Mouse (Mus musculus) 3T3-L1 (cell line): ENCODE data around the gene AA467197.

Experiments
- DNase-seq: peaks from one replicate; pipeline ENCODE4 v3.0.0-alpha.2; 2015; ENCODE audit warnings: low read depth, low spot score

AA467197 gene

DNA sequence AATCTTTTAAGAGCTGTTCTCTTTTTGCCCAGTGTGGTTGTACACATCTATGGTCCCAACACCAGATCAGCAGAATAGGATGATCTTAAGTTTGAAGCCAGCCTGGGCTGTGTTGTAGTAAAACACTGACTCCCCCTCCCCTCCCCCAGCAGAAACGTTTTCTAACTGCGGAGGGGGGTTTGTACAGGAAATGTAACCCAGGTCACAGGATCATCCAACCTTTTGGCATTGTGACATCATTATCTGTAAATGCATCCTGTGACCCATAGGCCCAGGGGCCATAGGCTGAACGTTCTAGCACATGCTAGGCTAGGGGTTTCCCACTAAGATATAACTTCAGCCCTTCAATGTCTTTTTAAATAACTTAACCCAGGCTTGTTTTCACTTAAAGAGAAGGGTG, at the start of gene AA467197:
TSS of gene AA467197 (plus strand) at position 301 of the 400 bp plus-strand sequence.
- DNase-seq = no peak

DNA sequence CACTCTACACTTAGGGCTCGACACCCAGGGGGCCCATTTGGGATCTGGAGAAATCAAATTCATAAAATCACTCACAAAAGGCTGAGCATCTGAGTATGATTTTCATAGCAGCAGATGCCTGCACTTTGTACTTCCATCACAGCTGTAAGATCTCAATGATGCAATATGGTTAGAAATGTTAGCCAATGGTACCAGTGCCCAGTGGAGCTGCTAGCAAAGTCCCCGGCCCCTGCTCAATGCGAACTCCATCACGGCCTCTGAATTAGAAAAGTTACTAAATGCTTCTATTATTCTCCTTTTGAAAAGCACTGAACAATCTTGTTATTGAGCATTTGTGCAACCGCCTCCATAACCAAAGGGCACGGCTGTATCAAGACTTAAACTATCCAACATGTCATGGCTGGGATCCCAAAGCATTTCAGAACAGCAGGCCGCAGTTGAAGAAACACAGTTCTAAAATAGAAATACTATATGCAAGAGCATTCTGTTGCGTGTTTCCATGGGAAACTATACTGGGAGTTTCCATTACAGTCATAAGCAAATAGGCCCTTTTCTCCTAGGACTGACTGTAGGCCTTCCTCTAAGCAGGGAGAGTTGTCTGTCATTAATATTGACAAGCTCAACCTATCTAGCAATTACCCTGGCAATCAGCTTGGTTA, 48.8 kb upstream of the AA467197 start:
- no peak for DNase-seq

DNA sequence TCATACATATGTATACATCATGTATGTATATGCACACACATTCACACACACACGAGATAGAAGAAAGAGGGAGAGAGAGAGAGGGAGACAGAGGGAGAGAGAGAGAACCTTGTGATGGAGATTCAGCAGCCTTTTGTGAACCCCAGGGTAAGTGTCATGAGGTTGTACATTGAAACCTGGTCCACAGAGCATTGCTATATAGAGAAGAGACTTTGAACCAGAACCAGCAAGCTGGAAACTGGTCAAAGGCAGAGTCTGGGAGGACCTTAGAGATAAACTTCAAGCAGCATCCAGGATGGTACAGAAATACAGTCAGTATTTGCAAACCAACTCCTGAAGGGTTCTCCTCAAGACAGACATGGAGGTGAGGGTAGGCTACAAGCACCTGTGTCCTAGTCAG, 46.4 kb upstream of the AA467197 start:
- no peak for DNase-seq

DNA sequence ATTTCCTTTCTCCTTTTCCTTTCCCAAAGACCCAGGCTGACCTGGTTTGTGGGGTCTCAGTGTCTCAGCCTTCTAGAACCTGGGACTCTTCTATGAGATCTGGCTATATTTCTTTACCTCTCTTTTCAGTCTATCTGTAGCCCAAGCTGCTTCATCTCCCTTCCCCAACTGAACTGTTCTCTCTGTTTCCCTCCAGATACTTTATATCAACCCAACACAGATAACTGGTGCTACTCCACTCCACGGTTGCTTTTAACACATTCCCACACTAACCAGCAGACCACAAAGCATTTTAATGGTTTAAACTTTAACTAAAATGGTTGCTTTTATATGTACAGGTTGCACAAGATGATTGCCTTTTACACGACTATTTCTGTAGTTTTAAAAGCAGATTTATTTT, 45.6 kb upstream of the AA467197 start:
- no peak for DNase-seq

- no peak for DNase-seq
Measured at GRCm38 (mm10) chr2:122595461-122595860, 41.3 kb upstream of the AA467197 start.

GRCm38 (mm10) chr2:122599736-122600135, 37.0 kb upstream of the AA467197 start:
- no peak for DNase-seq

- no peak for DNase-seq
Measured at GRCm38 (mm10) chr2:122601354-122601753, 35.4 kb upstream of the AA467197 start.

- DNase-seq = no peak
Measured at GRCm38 (mm10) chr2:122605829-122606228, 31.0 kb upstream of the AA467197 start.

DNA sequence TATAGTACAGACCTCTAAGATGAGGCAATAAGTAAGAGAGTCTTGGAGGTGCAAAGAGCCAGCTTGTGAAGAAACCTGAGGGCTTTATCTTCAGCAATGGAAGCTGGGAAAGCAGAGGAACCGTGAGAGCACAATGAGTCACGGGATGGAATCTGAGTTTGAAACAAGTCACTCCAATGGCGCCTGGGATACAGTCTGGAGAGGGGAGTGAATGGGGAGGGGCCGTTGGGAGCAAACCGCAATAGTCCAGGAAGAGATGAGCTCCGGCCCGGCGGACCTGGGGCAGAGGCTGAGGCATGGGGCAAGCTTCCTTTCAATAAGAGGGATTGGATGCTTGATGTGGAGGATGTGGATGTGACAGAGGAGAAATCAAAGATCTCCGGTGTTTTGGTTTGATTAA, 28.0 kb upstream of the AA467197 start:
- peak; percentile 25 for DNase-seq

- DNase-seq = no peak
Measured at GRCm38 (mm10) chr2:122610746-122611653, 25.8 kb upstream of the AA467197 start, which contains the start of gene Gatm. Gatm (minus strand) TSS chr2:122611303.

DNA sequence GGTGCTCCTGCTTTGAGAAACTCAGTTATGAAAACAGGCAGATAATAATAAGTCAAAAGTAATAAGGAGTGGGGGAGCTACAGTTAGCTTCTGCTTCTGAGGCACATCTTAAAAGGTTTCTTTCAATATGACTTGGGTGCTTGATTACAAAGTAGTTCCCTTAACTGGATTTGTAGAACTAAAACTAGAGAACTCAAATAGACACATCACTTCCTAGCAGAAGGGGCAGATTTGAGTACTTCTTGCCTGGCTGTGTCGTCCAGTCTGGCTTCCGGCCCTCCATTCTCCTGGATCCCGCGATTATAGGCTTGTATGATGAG, 25.2 kb upstream of the AA467197 start:
- no peak for DNase-seq

DNA sequence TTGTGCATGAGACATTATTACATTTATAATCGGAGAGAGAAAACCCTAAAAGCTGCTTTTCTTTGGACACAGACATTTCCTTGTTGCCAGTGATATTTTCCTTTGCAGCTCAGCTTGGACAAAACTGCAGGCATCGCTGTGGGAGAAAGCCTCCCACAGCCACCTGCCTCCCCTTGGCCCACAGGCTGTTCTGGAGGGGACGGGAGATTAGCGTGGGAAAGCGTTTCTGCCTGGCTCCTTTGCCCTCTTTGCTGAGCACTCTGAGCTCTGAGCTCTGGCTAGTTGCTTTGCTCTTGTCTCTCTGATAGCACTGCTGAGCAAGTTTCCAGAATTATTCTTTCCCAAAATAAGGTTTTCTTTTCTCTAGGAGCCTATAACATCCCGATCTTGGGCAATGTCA, 20.5 kb upstream of the AA467197 start:
- DNase-seq = no peak

GRCm38 (mm10) chr2:122617792-122618191, 19.0 kb upstream of the AA467197 start:
- DNase-seq = no peak

- DNase-seq = no peak
Measured at GRCm38 (mm10) chr2:122618719-122619118, 18.1 kb upstream of the AA467197 start.

DNA sequence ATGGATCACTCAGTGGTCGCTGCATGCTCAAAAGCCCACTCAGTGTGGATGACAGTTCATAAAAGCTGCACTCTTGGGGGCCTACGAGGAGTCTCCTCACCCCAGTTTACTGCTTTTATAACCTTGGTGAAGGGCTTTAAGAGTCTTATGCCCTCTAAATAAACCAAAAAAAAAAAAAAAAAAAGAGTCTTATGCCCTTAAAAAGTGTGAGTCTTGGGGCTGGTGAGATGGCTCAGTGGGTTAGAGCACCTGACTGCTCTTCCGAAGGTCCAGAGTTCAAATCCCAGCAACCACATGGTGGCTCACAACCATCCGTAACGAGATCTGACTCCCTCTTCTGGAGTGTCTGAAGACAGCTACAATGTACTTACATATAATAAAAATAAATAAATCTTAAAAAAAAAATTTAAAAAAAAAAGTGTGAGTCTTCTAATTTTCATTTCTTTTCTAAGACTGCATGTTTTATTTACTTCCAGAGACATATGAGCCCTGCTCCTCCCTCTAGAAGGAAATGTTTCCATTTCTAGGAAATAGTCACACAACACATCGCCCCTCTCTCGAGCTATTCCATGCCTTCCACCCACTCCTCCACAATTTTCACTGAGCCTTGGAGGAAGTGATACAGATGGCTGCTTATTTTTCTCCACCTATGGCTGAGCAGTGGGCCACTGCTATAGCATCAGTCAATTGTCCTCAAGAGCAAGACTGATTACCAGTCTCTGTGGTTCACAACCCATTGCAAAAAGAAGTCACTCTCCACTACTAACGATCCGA, 15.3 kb upstream of the AA467197 start:
- no peak for DNase-seq

DNA sequence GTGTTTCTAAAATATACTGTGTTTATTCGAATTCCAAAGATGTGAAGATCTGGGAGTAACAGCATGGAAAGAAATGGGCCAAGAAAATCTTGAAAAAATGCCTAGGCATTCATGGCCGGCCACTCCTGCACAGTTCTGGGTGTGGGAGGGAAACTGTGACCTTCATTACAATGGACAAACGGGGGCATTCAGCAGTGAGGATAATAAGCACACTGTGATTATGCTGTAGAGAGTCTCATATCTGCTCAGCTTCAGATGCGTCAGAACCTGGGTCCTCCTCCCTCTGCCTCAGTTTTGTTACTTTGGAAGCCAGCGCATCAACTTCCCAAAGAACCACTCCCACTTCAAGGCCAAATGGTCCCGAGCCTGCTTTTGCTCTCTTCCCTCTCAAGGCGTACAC, 10.9 kb upstream of the AA467197 start:
- DNase-seq = no peak

DNA sequence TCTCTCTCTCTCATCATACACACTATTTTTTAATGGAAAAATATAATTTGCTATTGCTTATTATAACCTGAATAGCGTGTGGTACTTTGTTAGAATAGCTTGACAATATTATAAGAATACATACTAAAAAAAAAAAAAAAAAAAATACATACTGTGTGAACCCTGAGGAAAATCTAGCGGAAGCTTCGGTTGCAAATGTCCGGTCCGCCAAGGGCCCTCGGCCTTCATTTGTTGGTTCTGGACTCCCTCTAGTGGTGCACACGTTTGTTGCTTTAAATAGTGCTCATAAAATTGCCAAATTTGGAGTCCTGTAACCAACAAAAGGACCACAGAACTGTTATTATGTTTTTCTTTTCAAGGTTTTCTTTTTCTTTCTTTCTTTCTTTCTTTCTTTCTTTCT, 7.8 kb upstream of the AA467197 start:
- DNase-seq = peak; percentile 86

DNA sequence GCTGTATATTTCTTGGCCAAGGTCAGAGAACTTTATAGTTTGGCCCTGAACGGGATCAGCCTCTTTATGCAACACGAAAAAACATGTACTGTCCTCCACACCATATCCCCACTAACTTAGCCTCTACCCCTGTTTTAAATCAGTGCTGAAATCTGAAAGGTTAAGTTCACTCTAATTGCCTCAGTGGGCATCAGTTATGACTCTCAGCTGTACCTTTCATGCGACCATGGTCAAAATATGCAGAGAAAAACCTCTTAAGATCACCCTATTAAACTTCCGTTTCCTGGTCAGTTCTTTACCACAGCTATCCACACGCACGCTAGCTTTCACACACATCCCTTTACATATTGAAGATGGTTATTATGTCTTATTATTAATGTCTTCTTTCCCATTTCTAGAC, 6.9 kb upstream of the AA467197 start:
- no peak for DNase-seq

DNA sequence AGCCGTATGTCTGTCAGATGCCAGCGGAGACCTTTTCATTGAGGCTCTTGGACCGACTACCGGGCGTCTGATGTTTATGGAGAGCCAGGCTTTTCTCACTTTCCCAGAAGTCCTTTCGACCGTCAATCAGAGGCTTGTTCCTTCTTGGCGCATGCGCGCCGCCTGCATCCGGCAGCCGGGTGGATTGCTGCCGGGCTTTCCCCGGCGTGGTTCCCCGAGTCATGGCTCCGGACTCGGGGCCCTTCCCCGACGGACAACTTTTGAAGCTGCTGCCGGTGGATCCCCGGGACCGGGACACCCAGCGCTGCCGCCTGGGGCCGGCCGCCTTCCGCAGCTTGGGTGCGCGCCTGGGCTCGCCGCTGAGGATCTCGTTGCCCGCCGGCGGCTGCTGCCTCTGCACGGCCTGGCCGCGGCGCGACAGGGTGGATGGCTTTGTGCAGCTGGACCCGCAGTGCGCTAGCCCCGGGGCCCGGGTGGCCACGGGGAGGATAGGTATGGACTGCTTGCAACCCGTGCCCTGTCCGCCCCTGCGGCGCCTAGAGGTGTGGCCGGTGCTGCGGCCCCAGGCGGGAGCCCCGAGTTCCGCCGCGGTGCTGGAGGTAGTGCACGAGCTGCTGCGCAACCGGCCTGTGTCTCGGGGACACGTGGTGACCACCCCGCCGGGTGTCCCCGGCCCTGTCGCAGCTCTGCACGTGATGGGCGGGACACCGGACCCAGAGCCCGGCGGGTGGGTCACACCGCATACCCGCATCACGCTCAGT, 6.1 kb upstream of the AA467197 start:
- DNase-seq = peak; percentile 93

DNA sequence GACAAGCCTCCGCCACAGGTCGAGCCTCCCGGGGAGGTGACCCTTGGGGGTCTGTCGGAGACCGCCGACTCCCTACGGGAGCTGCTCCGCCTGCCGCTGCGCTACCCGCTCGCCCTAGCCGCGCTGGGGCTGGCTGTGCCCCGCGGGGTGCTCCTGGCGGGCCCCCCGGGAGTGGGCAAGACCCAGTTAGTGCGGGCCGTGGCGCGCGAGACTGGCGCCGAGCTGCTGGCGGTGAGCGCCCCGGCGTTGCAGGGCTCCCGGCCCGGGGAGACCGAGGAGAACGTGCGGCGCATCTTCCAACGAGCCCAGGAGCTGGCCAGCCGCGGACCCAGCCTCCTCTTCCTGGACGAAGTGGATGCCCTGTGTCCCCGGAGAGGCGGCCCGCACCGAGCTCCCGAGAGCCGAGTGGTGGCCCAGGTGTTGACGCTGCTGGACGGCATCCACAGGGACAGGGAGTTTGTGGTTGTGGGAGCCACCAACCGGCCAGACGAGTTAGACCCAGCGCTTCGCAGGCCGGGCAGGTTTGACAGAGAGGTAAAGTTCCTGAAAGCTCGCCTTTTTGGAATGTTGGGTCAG, 5.5 kb upstream of the AA467197 start:
- DNase-seq = peak; percentile 64

GRCm38 (mm10) chr2:122637526-122637997, 776 bp downstream of the AA467197 start:
- peak; percentile 39 for DNase-seq
